Mouse (Mus musculus) limb, embryonic 11.5 days (tissue): Measurements from ENCODE around the gene Aaed1. TPM values are rescaled to one million over a fixed set of nuclear protein-coding genes. Genes with fewer than 3 reads are reported as not detected.

Experiments
- ATAC-seq: fragments of 200-750 bp; cut with Nextera tagmentation; 2 replicates; pipeline ENCODE4 v1.8.0; 2017; ENCODE audit warnings: low read depth; ENCODE audit not compliant: insufficient number of reproducible peaks, low FRiP score, low TSS enrichment
- DNase-seq: peaks from one replicate; pipeline ENCODE4 v3.0.0-alpha.2; 2015; ENCODE audit warnings: low spot score
- H3K27ac ChIP-seq: fragments of 300-500 bp; sonication (generic); replicated peaks from 2 replicates; pipeline ENCODE4 v1.5.1; 2014; ENCODE audit warnings: low read depth, mild to moderate bottlenecking, low read length
- H3K27me3 ChIP-seq: fragments of 300-500 bp; sonication (generic); 2 replicates; pipeline ENCODE4 v1.6.1; 2014; ENCODE audit warnings: mild to moderate bottlenecking, low read length, mixed read lengths; ENCODE audit not compliant: control insufficient read depth, insufficient read depth
- H3K36me3 ChIP-seq: fragments of 300-500 bp; sonication (generic); 2 replicates; pipeline ENCODE4 v1.6.1; 2014; ENCODE audit warnings: mild to moderate bottlenecking, low read length, moderate library complexity, mixed read lengths; ENCODE audit not compliant: control insufficient read depth, insufficient read depth
- H3K4me1 ChIP-seq: fragments of 300-500 bp; sonication (generic); 2 replicates; pipeline ENCODE4 v1.6.1; 2014; ENCODE audit warnings: low read length, mixed read lengths; ENCODE audit not compliant: control insufficient read depth, insufficient read depth
- H3K4me2 ChIP-seq: fragments of 300-500 bp; sonication (generic); 2 replicates; pipeline ENCODE4 v1.6.1; 2014; ENCODE audit warnings: low read depth, mild to moderate bottlenecking, moderate library complexity; ENCODE audit not compliant: severe bottlenecking
- H3K4me3 ChIP-seq: fragments of 300-500 bp; sonication (generic); 2 replicates; pipeline ENCODE4 v1.5.1; 2014; ENCODE audit warnings: low read depth, low read length
- H3K9ac ChIP-seq: fragments of 300-500 bp; sonication (generic); 2 replicates; pipeline ENCODE4 v1.6.1; 2014; ENCODE audit warnings: mild to moderate bottlenecking, low read length
- H3K9me3 ChIP-seq: fragments of 300-500 bp; sonication (generic); 2 replicates; pipeline ENCODE4 v1.6.1; 2016; ENCODE audit warnings: low read length; ENCODE audit not compliant: control insufficient read depth
- WGBS: fragments of 180-500 bp; shearing (Covaris S2); extraction: QIAGEN DNeasy Blood & Tissue Kit; methylation state at CpG from one replicate; pipeline ENCODE4 v1.1.7; 2014; 5-methylcytosine and 5-hydroxymethylcytosine counted together
- polyA plus RNA-seq: library from polyadenylated mRNA; unstranded; fragments of >200 nt; fragmentation: Nextera tagmentation; extraction: Ambion mirVana; gene quantifications from 2 replicates; pipeline ENCODE4 v1.2.1, GENCODE M21; 2014

The Aaed1 gene
- polyA plus RNA-seq, 1 experiment from 2014 or later = 33.1 TPM

- Histone ChIP-seq H3K36me3 (no peaks in the 10 kb centered on the region; the same call in 1 of the 2 replicates), H3K4me1 (no peaks in the 10 kb centered on the region), H3K9ac (no peak overlapping the region), H3K27ac (no peak overlapping the region), H3K4me2 (no peak overlapping the region), H3K9me3 (no peaks in the 10 kb centered on the region), H3K27me3 (no peaks in the 10 kb centered on the region), H3K4me3 (no peak overlapping the region)
- 67% methylated on average over 3 of the region's 3 CpGs for WGBS
- ATAC-seq = no peak
- no peak for DNase-seq
Measured at GRCm38 (mm10) chr13:64225738-64226137, 86.8 kb downstream of the Aaed1 start.

Other genes starting within 250 kb of the Aaed1 start
- gene Hsd17b3, start 223.5 kb downstream of the Aaed1 start, polyA plus RNA-seq = not detected in 2 replicates
- 3.3 and 4.5 TPM in 2 replicates for gene Slc35d2, start 183.3 kb downstream of the Aaed1 start, polyA plus RNA-seq
- gene Zfp367, start 159.5 kb downstream of the Aaed1 start, polyA plus RNA-seq = 15.1 and 15.3 TPM in 2 replicates
- 24.2 and 24.4 TPM in 2 replicates for gene Habp4, start 150.9 kb downstream of the Aaed1 start, polyA plus RNA-seq
- gene Cdc14b, start 37.4 kb downstream of the Aaed1 start, polyA plus RNA-seq = 39.9 and 41.0 TPM in 2 replicates
- 132 and 133 TPM in 2 replicates for gene Ctsl, start 58.2 kb upstream of the Aaed1 start, polyA plus RNA-seq
- gene Cdk20, start 119.6 kb upstream of the Aaed1 start, polyA plus RNA-seq = 10.8 and 11.2 TPM in 2 replicates
- gene Fam240b, start 185.1 kb upstream of the Aaed1 start, polyA plus RNA-seq = not detected in 2 replicates